Mouse (Mus musculus): Measurements from ENCODE around the gene Dgcr6. TPM values are rescaled to one million over a fixed set of nuclear protein-coding genes. Genes with fewer than 3 reads are reported as not detected.
"Not testable (repeated sequence)": the region's sequence is repeated elsewhere in the genome, so short reads cannot be mapped to it uniquely, and the experiment has no call there.

Gene Dgcr6
- 10 to 100 TPM; 71.3 to 75.7 TPM for total RNA-seq (2021)
- 127 and 132 TPM in 2 replicates for polyA plus RNA-seq (2012; rRNA removed)
- long read RNA-seq, transcript Dgcr6-201 (5 exons, 1,050 nt) = minor isoform, 15 of 92 reads
- long read RNA-seq, transcript Dgcr6-206 (5 exons, 1,086 nt) = major isoform, 68 of 92 reads
- long read RNA-seq, partial matches to known transcripts = 5 of 92 reads
- long read RNA-seq, other reads (novel, unspliced or antisense) = 4 of 92 reads

- peak; percentile 76 for DNase-seq
Measured at GRCm38 (mm10) chr16:18052731-18053202, at the start of gene Dgcr6. Gene Dgcr6 (plus strand): TSS chr16:18052860.

GRCm38 (mm10) chr16:18004589-18004988 is 48.1 kb upstream of the Dgcr6 start:
- no peak for DNase-seq

- DNase-seq = no peak
Measured at GRCm38 (mm10) chr16:18007083-18007482, 45.6 kb upstream of the Dgcr6 start.

- no peak for DNase-seq
Measured at GRCm38 (mm10) chr16:18011101-18011500, 41.6 kb upstream of the Dgcr6 start.

GRCm38 (mm10) chr16:18016482-18016881 is 36.2 kb upstream of the Dgcr6 start:
- DNase-seq = not testable (repeated sequence)

GRCm38 (mm10) chr16:18022780-18023557 is 29.7 kb upstream of the Dgcr6 start:
- DNase-seq = no peak

GRCm38 (mm10) chr16:18027371-18027770 is 25.3 kb upstream of the Dgcr6 start:
- no peak for DNase-seq

- DNase-seq = peak; percentile 25
Measured at GRCm38 (mm10) chr16:18031752-18032151, 20.9 kb upstream of the Dgcr6 start.

GRCm38 (mm10) chr16:18033289-18033688 is 19.4 kb upstream of the Dgcr6 start:
- no peak for DNase-seq

GRCm38 (mm10) chr16:18034286-18034685 is 18.4 kb upstream of the Dgcr6 start:
- DNase-seq = no peak

- peak; percentile 36 for DNase-seq
Measured at GRCm38 (mm10) chr16:18036425-18036955, 16.2 kb upstream of the Dgcr6 start.

GRCm38 (mm10) chr16:18037025-18037424 is 15.6 kb upstream of the Dgcr6 start:
- no peak for DNase-seq

- DNase-seq = no peak
Measured at GRCm38 (mm10) chr16:18044991-18045390, 7.7 kb upstream of the Dgcr6 start.

GRCm38 (mm10) chr16:18047660-18048059 is 5.0 kb upstream of the Dgcr6 start:
- DNase-seq = no peak

- no peak for DNase-seq
Measured at GRCm38 (mm10) chr16:18048071-18048470, 4.6 kb upstream of the Dgcr6 start.

GRCm38 (mm10) chr16:18052322-18052721 is 338 bp upstream of the Dgcr6 start:
- no peak for DNase-seq

- DNase-seq = no peak
Measured at GRCm38 (mm10) chr16:18056215-18056614, 3.6 kb downstream of the Dgcr6 start.

- peak; percentile 72 for DNase-seq
Measured at GRCm38 (mm10) chr16:18058331-18058731, 5.7 kb downstream of the Dgcr6 start.

- DNase-seq = no peak
Measured at GRCm38 (mm10) chr16:18059243-18059642, 6.6 kb downstream of the Dgcr6 start.

- DNase-seq = no peak
Measured at GRCm38 (mm10) chr16:18061201-18061600, 8.5 kb downstream of the Dgcr6 start.

- peak; percentile 97 for DNase-seq
Measured at GRCm38 (mm10) chr16:18066060-18067009, 13.7 kb downstream of the Dgcr6 start.

Measured in adrenal gland, adult 2 months (tissue).